Mouse (Mus musculus): ENCODE results near the gene Gm9603. TPM values are rescaled to one million over a fixed set of nuclear protein-coding genes. Genes with fewer than 3 reads are reported as not detected.

Gm9603 gene
- not detected in 2 replicates for polyA plus RNA-seq (2012; ENCODE audit: low replicate concordance)

GRCm38 (mm10) chr14:5687357-5687756, at the start of gene Gm9603:
Gene Gm9603 (minus strand): TSS chr14:5687457.

GRCm38 (mm10) chr14:5632928-5633327, 54.3 kb downstream of the Gm9603 start, which contains the start of gene Gm8265:
Gene Gm8265 (minus strand): TSS chr14:5633028.

Other genes with a start within 250 kb of the Gm9603 start
- gene Gm3194, start 232.0 kb downstream of the Gm9603 start, polyA plus RNA-seq (2012; ENCODE audit: low replicate concordance) = 0.06 TPM in 1 of 2 replicates, not detected in the other
- gene Gm8246, start 209.6 kb downstream of the Gm9603 start, polyA plus RNA-seq (2012; ENCODE audit: low replicate concordance) = not detected in 2 replicates
- gene Gm3187, start 203.2 kb downstream of the Gm9603 start, polyA plus RNA-seq (2012; ENCODE audit: low replicate concordance) = 0.20 TPM in 1 of 2 replicates, not detected in the other
- gene Gm3488, start 185.8 kb downstream of the Gm9603 start, polyA plus RNA-seq (2012; ENCODE audit: low replicate concordance) = not detected in 2 replicates
- gene Gm3532, start 149.0 kb downstream of the Gm9603 start, polyA plus RNA-seq (2012; ENCODE audit: low replicate concordance) = not detected in 2 replicates
- gene Gm8265, start 54.4 kb downstream of the Gm9603 start, polyA plus RNA-seq (2012; ENCODE audit: low replicate concordance) = not detected in 2 replicates
- 0.31 TPM in 1 of 2 replicates, not detected in the other for gene Gm3373, start 54.1 kb upstream of the Gm9603 start, polyA plus RNA-seq (2012; ENCODE audit: low replicate concordance)
- gene Gm3383, start 120.5 kb upstream of the Gm9603 start, polyA plus RNA-seq (2012; ENCODE audit: low replicate concordance) = 0.06 TPM in 1 of 2 replicates, not detected in the other
- gene Gm3424, start 142.9 kb upstream of the Gm9603 start, polyA plus RNA-seq (2012; ENCODE audit: low replicate concordance) = not detected in 2 replicates
- gene Gm8237, start 192.9 kb upstream of the Gm9603 start, polyA plus RNA-seq (2012; ENCODE audit: low replicate concordance) = not detected in 2 replicates